Mouse (Mus musculus): ENCODE measurements around the gene Clpb. TPM values are rescaled to one million over a fixed set of nuclear protein-coding genes. Genes with fewer than 3 reads are reported as not detected.

Clpb gene
- 10 to 100 TPM; 46.1 to 72.1 TPM for polyA plus RNA-seq (2012; fragmentation: generic; extraction: Trizol)

GRCm38 (mm10) chr7:101663514-101664159 is at the start of gene Clpb:
Clpb (plus strand) TSS chr7:101663633.

DNA sequence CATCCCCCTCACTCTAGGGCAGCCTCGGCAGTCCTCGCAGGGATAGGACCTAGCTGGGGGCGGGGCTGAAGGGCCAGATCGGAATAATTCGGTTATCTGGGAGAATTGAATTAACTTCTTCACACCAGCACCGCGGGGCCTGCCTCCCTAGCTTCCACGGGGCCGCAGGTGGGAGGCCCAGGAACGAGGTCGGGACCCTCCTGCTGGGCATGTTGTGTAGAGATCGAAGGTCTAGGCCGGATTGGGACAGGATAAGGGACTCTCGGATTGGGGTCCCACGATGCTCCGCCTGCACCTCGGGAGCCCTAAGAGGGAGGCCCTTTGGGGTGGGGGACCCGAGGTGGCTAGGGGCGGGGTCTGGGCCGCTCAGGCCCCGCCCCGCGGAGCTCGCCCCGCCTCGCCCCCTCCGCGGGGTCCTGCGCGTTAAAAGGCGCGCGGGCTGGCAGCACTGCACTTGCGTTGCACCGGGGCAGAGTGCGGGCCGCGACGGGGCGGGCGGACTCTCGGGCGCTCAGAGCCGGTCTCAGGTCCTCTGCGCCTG is 154.5 kb downstream of the Clpb start, which contains the start of gene Phox2a:
Phox2a (plus strand) TSS at position 453 of the 541 bp plus-strand sequence.

DNA sequence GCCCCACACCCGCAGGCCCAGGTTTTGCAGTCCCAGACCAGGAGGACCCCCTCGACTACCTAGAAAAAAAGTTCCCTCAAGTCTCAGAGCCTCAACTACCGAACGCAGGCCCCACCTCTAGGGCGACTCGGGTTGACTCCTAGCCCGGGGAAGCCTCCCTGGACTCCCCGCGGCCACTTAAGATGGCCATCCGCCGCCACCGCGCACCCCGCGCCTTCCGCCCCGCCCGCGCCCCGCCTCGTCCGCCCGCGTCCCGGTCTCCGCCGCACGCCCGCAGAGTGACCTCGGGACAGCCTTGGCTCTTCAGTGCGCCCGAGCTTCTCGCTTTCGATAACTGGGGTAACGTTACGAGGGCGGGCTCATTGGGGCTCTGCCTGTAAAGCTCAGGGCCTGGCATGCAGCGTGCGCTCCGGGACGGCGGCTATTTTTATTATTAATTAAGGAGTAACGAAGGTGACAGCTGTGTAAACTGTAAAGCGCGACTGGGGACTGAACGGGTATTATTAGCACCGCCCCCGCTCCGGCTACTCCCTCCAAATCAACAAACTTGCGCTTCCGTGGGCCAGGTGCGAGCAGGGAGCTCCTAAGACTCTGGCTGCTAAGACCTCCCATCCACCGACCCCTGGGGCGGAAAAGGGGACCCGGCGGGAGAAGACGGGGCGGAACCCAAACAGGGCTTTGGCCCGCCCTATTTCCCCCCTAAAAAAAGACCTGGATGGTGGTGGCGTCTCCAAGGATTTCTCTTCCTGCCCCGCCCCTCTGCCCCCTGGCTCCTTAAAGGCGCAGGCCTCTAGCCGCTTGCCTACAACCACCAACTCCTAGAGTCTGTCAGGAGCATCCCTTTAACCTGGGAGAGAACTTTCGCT is 174.4 kb downstream of the Clpb start, which contains the start of gene Inppl1:
Inppl1 (minus strand) TSS at position 624 of the 866 bp plus-strand sequence.

Other genes with a start within 250 kb of the Clpb start
- gene Pde2a, start 241.9 kb upstream of the Clpb start, polyA plus RNA-seq (2012; fragmentation: generic; extraction: Trizol) = under 1 TPM; 0.06 to 0.08 TPM
- not detected for gene Art2b, start 78.0 kb upstream of the Clpb start, polyA plus RNA-seq (2012; fragmentation: generic; extraction: Trizol)
- not detected for gene Phox2a, start 154.7 kb downstream of the Clpb start, polyA plus RNA-seq (2012; fragmentation: generic; extraction: Trizol)
- 10 to 100 TPM; 21.7 to 40.0 TPM for gene Inppl1, start 174.6 kb downstream of the Clpb start, polyA plus RNA-seq (2012; fragmentation: generic; extraction: Trizol)
- not detected for gene Folr2, start 193.6 kb downstream of the Clpb start, polyA plus RNA-seq (2012; fragmentation: generic; extraction: Trizol)
- gene Anapc15, start 200.1 kb downstream of the Clpb start, polyA plus RNA-seq (2012; fragmentation: generic; extraction: Trizol) = 100 to 1,000 TPM in 1 of 2 experiments, 10 to 100 TPM in 1; 56.8 to 127 TPM
- under 1 TPM; 0.40 to 0.68 TPM for gene Folr1, start 207.2 kb downstream of the Clpb start, polyA plus RNA-seq (2012; fragmentation: generic; extraction: Trizol)
- gene Lamtor1, start 242.3 kb downstream of the Clpb start, polyA plus RNA-seq (2012; fragmentation: generic; extraction: Trizol) = 100 to 1,000 TPM; 173 to 237 TPM
- gene Tomt, start 242.7 kb downstream of the Clpb start, polyA plus RNA-seq (2012; fragmentation: generic; extraction: Trizol) = under 1 TPM in 1 of 2 experiments, not detected in 1; 0.06 TPM

Data from C3H10T1/2 (cell line).